Comparison of ENCODE assay signal across 9 mouse cellular contexts in genomic region chr16:29714612-29715127, GRCm38 (mm10).
DNase-seq lines count a peak whose midpoint lies in the region; ATAC-seq lines count a peak whose summit lies in the region.
"Had no signal": no experiment of that assay in that cellular context is flagged by ENCODE, and none has a peak within 500 bp of the region (broad histone marks: within the 10 kb centered on the region; RNA-seq: fewer than 3 reads in every experiment).

No protein-coding gene starts in this region.

- peaks cover 95% of the 10 kb centered on the region for H3K27me3 ChIP-seq in hindbrain, embryonic 13.5 days
- H3K27me3 ChIP-seq in hindbrain, embryonic 11.5 days (ENCODE audit: control insufficient read depth, insufficient read depth, low read length): peaks cover 82% of the 10 kb centered on the region
- 0 out of 2 replicates have a peak, but pooled peaks cover 7% of the 10 kb centered on the region for H3K27me3 ChIP-seq in heart, embryonic 13.5 days (replicated peaks)
- H3K27me3 ChIP-seq: liver, embryonic 13.5 days had no signal

- H3K9ac ChIP-seq in hindbrain, embryonic 13.5 days: no peak overlapping the region
- no peak overlapping the region for H3K9ac ChIP-seq in hindbrain, embryonic 11.5 days (ENCODE audit: low read depth, low read length)
- no peak overlapping the region for H3K9ac ChIP-seq in heart, embryonic 13.5 days
- H3K9ac ChIP-seq: liver, embryonic 13.5 days had no signal

- no peak overlapping the region for H3K4me3 ChIP-seq in hindbrain, embryonic 13.5 days
- no peak overlapping the region for H3K4me3 ChIP-seq in hindbrain, embryonic 11.5 days (ENCODE audit: low read depth, low read length)
- H3K4me3 ChIP-seq in heart, embryonic 13.5 days: no peak overlapping the region
- H3K4me3 ChIP-seq: liver, embryonic 13.5 days had no signal

- peak; percentile 52 for ATAC-seq in hindbrain, embryonic 13.5 days (ENCODE audit: low FRiP score)
- ATAC-seq in hindbrain, embryonic 11.5 days (ENCODE audit: low FRiP score): no peak
- ATAC-seq in heart, embryonic 13.5 days (ENCODE audit: extremely low read depth, insufficient number of reproducible peaks, low FRiP score, low TSS enrichment): peak; percentile 43; the same call in 1 of the 2 replicates

- H3K36me3 ChIP-seq in hindbrain, embryonic 13.5 days: no peaks in the 10 kb centered on the region
- no peaks in the 10 kb centered on the region for H3K36me3 ChIP-seq in hindbrain, embryonic 11.5 days (ENCODE audit: control insufficient read depth, insufficient read depth, low read length)
- no peaks in the 10 kb centered on the region for H3K36me3 ChIP-seq in heart, embryonic 13.5 days
- H3K36me3 ChIP-seq: liver, embryonic 13.5 days had no signal

- WGBS in hindbrain, embryonic 13.5 days: 63% methylated on average over 10 of the region's 10 CpGs
- WGBS in hindbrain, embryonic 11.5 days: 79% methylated on average over 10 of the region's 10 CpGs
- 37% methylated on average over 10 of the region's 10 CpGs for whole genome bisulfite sequencing in heart, embryonic 13.5 days

- H3K9me3 ChIP-seq in hindbrain, embryonic 13.5 days: no peaks in the 10 kb centered on the region
- H3K9me3 ChIP-seq in hindbrain, embryonic 11.5 days (ENCODE audit: control insufficient read depth, low read length): no peaks in the 10 kb centered on the region
- H3K9me3 ChIP-seq in heart, embryonic 13.5 days: no peaks in the 10 kb centered on the region
- H3K9me3 ChIP-seq: liver, embryonic 13.5 days had no signal

- H3K4me1 ChIP-seq in hindbrain, embryonic 13.5 days (replicated peaks): peaks cover 18% of the 10 kb centered on the region
- H3K4me1 ChIP-seq in hindbrain, embryonic 11.5 days (replicated peaks; ENCODE audit: control insufficient read depth, insufficient read depth, low read length): no peaks in the 10 kb centered on the region
- H3K4me1 ChIP-seq in heart, embryonic 13.5 days: peaks cover 17% of the 10 kb centered on the region
- H3K4me1 ChIP-seq: liver, embryonic 13.5 days had no signal

- DNase-seq in hindbrain, embryonic 11.5 days (ENCODE audit: low spot score): no peak
- DNase-seq in MN1 (ENCODE audit: low spot score): peak; percentile 40
- peak; percentile 81 for DNase-seq in cerebellum, adult 9-10 months
- DNase-seq in lung, postnatal 14 days: peak; percentile 68
- no peak for DNase-seq in retina, embryonic 14.5 days (ENCODE audit: low spot score)
- no peak for DNase-seq in spleen, postnatal 36 days (ENCODE audit: low spot score in 2 of 2)
- DNase-seq: liver, embryonic 13.5 days had no signal

- H3K4me2 ChIP-seq in hindbrain, embryonic 13.5 days: no peak overlapping the region
- H3K4me2 ChIP-seq in hindbrain, embryonic 11.5 days (replicated peaks; ENCODE audit: low read depth, low read length): no peak overlapping the region
- H3K4me2 ChIP-seq in heart, embryonic 13.5 days: peak overlapping the region; percentile 12; the same call in 1 of the 2 replicates
- H3K4me2 ChIP-seq: liver, embryonic 13.5 days had no signal

- H3K27ac ChIP-seq in hindbrain, embryonic 13.5 days: no peak overlapping the region
- no peak overlapping the region for H3K27ac ChIP-seq in hindbrain, embryonic 11.5 days (ENCODE audit: low read depth, low read length)
- H3K27ac ChIP-seq in heart, embryonic 13.5 days (replicated peaks): no peak overlapping the region
- H3K27ac ChIP-seq: liver, embryonic 13.5 days had no signal

Comparison
In these comparisons a context has a peak if more than half of its experiments do, and no peak if none do; other contexts are left out.
1. DNase-seq: peak in MN1 (single experiment), cerebellum, adult 9-10 months (single experiment) and lung, postnatal 14 days (single experiment); none in hindbrain, embryonic 11.5 days (single experiment), retina, embryonic 14.5 days (single experiment) and spleen, postnatal 36 days (0 of 2).